Mouse (Mus musculus): ENCODE measurements at regions not wholly inside any gene's neighbourhood (a gene's known extent, or its start where the extent isn't known, plus 50 kb on each side); places are given as distances from the start of the nearest gene placed in this dataset.

DNA sequence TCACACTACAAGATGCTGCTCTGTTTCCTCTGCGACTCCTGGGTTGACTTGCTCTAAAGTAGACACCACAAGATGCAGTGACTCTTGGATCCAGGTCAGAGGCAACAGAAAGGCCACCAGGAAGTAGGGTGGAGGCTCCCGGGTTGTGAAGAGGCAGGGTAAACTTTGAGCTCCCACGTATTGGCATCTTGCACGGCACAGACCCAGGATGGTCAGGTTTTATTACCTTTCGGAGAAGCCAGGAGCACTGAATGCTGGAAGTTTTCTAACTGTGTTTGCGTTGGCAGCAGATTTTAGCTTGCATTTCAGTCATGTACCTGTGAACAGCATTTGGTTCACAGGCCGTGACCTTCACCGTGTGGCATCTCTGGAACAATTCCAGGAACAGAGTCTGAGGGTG is 227.2 kb upstream of the Foxq1 start:
- DNase-seq (ENCODE audit: low spot score in 2 of 2): no peak

DNA sequence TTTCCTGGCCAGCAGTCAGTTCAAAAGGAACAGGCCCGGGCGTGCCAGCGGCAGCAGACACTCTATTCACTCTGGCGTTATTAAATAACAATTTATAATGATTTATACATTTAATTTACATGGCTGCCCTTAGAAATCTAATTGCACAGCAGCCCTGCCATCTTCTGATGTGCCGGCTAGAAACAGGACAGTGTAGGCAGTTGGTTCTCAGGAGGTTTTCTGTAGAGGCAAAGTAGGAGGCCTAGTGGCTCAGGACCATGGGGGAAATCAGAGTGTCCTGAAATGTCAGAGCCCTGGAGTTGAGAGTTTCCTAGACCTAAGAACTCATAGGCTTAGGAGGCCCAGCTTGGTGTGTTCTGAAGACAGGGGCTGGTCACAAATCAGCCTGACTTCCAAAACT is 225.2 kb upstream of the Foxq1 start:
- no peak for DNase-seq (ENCODE audit: low spot score in 2 of 2)

DNA sequence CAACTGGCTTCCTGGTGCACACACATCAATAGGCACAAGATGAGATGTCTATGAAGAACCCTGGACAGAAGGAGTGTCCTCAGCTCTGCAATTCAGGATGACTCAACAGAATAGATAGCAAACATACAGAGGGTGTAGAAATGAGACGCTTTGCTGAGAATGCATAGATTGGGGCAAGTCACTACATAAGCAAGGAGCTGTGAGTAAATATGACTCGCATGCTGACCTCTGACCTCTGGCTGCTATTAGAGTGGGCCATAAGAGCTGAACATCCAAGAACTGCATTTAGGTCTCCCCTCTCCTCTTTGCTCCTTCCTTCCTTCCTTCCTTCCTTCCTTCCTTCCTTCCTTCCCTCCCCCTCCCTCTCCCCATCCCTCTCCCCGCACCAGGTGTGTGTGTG is 221.0 kb upstream of the Foxq1 start:
- no peak for DNase-seq (ENCODE audit: low spot score in 2 of 2)

- DNase-seq (ENCODE audit: low spot score in 2 of 2): no peak
These were observed 218.3 kb upstream of the Foxq1 start for GRCm38 (mm10) chr13:31337631-31338030.

DNA sequence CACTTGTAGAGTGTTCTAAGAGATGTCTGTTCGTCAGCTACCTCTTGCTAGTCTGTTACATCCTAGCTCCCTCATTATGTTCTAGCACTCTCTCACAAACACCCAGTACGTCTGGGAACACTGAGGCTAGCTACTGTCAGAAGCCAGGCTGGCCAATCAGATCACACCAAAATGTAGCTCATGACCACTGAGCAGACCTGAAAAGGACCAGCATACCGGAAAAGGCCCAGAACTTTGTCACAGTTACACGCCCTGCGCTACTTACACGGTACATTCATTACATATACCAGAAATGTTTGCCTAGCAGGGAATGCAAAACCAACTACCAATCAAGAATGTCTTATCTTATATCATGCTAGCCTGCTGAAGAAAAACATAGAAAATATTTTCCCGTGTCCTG is 216.5 kb upstream of the Foxq1 start:
- DNase-seq (ENCODE audit: low spot score in 2 of 2): no peak

GRCm38 (mm10) chr13:31339901-31340300 is 216.0 kb upstream of the Foxq1 start:
- DNase-seq (ENCODE audit: low spot score in 2 of 2): no peak

GRCm38 (mm10) chr13:31340363-31340948 is 215.5 kb upstream of the Foxq1 start:
- no peak for DNase-seq (ENCODE audit: low spot score in 2 of 2)

DNA sequence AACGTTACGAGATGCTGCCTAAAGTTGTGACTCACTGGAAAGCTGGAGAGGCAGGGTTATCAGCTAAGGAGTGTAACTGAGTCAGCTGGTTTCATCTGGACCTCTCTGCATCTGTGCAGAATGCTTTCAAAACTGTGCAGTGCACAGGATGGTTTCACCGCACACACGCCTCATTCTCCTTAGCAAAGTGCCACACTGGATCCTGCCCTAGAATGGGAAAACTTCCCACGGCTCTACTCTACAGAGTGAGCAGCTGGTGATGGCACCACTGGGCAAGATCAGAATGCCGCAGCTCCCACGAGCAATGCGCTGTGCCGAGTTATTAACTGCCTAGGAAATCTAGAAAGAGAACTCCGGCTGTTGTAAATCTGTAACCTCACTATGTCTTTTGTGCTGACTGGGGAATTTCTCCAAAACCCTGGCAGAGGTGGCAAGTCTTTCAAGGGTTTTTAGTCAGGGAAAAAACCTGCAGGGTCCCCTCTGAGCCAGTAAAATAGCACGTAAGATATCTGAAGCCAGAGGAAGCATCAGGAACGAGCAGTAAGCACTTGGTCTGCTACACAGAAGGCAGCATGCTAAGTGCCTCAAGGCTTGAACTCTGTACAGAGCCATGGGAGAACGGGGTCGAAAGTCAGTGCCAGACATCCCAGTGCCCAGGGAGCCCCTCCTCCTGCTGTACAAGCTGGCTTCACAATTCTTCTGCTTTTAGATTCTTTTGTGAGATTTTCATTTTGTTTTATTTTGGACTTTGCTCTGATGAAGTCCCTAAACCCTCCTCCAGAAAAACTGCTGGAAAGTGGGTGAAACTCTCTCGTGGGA is 214.4 kb upstream of the Foxq1 start:
- peak; percentile 13 to 20 for DNase-seq (ENCODE audit: low spot score in 2 of 2)

DNA sequence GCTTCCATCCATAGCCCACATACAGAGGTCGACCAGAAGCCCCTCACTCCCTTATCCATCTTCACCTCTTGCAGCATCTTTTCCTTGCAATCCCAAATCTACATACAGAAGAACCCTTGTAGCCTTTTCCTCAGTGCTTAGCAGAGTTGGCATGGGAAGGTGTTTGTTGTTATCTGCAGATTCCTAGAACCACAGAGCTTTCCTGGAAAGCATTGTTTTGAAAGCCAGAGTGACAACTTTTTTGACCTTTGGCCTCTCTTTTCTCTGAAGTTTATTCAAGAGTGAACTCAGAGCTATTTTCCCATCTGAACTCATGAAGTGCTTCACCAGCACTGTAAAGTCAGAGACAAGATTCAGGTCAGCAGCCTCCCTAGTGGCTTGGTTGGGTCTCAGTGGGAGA is 209.7 kb upstream of the Foxq1 start:
- DNase-seq (ENCODE audit: low spot score in 2 of 2): no peak

GRCm38 (mm10) chr13:31347000-31347399 is 208.9 kb upstream of the Foxq1 start:
- DNase-seq (ENCODE audit: low spot score in 2 of 2): no peak

DNA sequence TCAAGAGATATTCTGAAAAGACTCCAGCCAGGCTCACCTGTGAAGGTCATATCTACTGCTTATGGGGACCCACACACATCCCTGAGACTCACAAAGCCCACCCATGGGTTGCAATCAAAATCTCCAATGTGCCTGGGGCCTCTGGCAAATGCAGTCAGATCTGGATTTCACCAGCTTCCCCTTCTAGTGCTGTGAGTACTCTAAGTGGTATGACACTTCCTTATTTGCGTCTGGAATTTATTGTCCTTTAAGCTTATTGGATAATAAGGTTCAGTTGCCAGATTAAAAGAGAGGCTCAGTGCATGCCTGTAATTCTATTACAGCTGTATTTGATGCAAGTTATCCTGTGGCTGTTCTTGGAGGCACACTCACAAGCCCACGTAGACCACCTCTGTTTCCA is 206.3 kb upstream of the Foxq1 start:
- no peak for DNase-seq (ENCODE audit: low spot score in 2 of 2)

GRCm38 (mm10) chr13:31351481-31351880 is 204.5 kb upstream of the Foxq1 start:
- no peak for DNase-seq (ENCODE audit: low spot score in 2 of 2)

GRCm38 (mm10) chr13:31352825-31353224 is 203.1 kb upstream of the Foxq1 start:
- DNase-seq (ENCODE audit: low spot score in 2 of 2): no peak

DNA sequence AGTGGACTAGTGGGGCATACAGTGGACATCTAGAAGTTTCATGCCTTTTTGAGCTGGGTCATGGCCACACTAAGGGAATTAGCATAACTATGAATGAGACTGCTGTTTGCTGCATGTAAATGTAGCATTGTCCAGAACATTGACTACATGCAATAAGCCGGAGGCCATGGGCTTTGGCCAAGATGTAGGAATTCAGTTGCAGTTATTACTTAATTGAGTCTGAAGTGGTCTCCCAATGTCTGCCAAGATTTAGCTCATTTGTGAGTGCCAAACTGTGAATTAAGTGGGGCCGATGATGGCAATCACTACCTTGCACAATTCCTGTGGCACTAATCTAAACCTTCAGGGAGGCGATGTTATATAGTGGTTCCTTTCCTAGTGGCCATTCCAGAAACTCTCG is 196.6 kb upstream of the Foxq1 start:
- no peak for DNase-seq (ENCODE audit: low spot score in 2 of 2)

DNA sequence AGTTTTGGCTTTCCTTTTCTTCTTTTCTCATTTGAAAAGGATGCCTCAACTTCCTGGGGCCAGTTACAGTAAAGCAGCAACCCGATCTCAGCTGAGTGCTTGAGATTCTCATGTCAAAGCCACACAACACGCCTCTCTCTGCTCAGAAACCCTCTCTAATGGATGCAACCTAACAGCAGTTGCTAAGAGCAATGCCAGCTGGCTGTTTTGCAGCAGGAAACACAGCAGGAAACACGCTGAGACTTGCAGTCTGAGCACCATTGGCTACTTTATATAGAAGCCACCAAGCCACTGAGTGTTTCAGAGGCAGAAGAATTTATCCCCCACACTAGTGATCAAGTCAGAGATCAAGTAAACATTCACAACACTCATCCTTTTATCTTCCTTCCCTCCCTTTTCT is 193.5 kb upstream of the Foxq1 start:
- DNase-seq (ENCODE audit: low spot score in 2 of 2): no peak

DNA sequence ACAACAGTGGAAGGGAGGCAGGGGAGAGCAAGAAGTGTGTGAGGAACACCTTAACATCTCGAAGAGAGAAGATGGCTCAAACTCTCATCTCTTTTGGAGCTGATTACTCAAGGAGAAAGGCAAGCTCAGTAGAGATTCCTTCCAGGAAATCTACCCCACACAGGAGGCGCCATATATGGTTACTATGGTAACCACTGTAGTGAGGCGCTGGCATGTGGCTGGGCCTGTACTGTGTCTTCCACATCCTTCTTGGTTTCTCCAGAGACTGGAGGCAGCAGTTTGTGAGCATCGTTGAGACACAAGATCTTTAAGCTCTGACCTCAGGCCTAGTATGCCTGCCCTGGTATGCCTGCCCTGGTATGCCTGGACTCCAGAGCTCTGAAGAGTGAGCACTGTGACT is 191.6 kb upstream of the Foxq1 start:
- no peak for DNase-seq (ENCODE audit: low spot score in 2 of 2)

DNA sequence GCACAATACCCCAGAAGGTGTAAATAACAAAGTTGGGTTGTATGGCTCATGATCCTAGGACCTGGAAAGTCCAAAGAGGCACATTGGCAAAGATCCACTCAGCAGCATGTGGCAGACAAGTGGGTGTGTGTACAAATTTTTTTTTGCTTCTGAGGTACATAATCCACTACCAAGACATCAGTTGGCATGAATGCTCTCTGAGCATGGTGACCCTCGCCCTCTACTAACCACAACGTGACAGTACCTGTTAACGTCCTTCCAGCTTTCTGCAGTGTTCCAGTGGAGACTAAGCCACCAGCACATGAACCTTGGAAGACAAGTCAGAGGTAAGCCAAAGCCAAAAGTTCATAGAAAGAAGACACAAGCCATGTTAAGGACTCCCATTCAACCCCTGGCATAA is 188.7 kb upstream of the Foxq1 start:
- DNase-seq (ENCODE audit: low spot score in 2 of 2): no peak

- DNase-seq (ENCODE audit: low spot score in 2 of 2): no peak
These were observed 186.8 kb upstream of the Foxq1 start for GRCm38 (mm10) chr13:31369182-31369581.

- no peak for DNase-seq (ENCODE audit: low spot score in 2 of 2)
These were observed 185.1 kb upstream of the Foxq1 start for GRCm38 (mm10) chr13:31370873-31371272.

GRCm38 (mm10) chr13:31374006-31374405 is 181.9 kb upstream of the Foxq1 start:
- DNase-seq (ENCODE audit: low spot score in 2 of 2): no peak

DNA sequence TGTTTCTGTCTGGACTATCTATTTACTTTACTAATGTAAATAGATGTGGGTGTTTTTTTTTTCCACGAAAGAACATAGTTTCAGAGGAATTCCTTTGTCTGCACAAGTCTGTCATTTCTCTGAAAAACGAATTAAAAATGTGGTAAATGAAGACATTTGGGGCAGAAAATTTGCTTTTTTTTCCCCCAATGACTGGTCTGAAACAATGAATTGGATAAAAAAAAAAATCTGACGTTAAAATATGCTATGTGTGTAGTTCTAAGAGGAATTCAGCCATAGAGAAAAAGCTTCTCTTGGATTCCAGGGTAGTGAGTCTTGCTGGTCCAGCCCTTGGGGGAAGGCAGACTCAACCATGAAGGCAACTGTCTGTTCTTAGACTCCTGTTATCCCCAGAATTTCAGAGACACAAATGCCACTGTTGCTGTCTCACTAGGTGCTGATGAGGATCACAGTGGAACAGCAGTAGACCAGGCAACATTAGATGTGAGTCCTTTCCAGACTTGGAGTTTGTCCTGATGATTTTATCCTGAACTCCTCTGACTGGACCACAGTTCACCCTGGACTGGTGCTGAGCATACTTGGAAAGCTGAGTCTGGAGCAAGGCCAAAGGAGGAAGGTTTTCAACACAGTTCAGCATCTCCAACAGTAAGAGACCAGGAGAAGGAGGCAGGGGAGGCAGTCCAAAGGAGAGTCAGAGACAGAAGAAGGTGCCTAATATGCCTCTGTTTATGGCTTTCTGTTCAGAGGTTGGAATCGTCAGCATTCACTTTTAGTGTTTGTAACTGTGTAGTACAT is 162.3 kb upstream of the Foxq1 start:
- no peak for DNase-seq (ENCODE audit: low spot score in 2 of 2)

DNA sequence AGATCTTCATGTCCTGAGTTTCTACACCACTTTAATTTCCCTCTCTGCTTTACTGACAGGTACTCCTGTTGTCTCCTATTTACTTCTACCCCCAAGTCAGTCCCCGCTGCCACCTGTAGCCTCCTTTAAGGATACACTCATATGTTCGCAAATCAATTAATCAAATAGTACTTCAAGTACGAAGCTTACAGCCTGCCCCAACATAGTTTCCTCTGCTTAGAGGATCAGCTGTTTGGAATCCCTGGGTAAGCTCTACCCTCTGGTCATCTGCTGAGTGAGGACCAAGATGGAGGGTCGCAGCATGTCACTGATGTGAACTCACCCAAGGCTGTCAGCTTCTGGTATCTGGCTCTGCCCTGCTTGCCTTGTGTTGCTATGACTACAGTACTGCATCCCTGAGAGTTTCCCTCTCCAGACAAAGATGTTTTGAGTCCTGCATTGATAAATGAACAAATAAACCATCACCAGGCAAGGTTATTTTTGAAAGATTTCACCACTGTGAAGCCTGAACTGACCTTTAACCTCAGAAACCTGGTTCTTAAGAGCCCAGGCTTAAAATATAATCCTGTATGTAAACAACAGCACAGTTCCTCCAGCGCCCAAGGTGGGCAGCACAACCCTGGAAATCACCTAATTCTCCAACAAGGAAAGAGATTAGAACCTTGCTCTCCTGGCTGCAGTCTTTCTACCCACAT is 159.6 kb upstream of the Foxq1 start:
- no peak for DNase-seq (ENCODE audit: low spot score in 2 of 2)

Data from layer of hippocampus, postnatal 14 days (tissue).